ENCODE assay signal across 17 mouse cellular contexts in the genomic region with DNA sequence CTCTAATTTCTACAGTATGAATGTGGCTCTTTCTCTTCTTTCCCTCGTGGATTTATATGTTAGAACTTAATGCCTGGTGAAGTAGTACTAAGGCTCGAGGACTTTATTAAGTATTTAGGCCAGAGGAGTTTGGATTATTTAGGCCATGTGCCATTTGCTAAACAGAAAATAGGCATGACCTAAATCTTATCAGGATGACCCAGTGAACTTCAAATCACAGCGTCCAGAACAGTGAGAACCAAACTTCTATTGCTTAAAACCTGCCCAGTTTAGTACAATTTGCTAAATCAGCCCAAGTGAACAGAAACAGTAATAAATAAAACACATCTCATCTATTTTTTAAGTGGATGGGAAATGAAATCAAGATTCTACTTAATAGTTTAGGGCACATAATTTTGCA.
A peak's percentile ranks its signal among the peaks of the same experiment; 100 is the strongest.
DNase-seq lines count a peak whose midpoint lies in the region; TF ChIP-seq lines count a peak whose summit lies in the region.
"Had no signal": no experiment of that assay in that cellular context is flagged by ENCODE, and none has a peak within 500 bp of the region (broad histone marks: within the 10 kb centered on the region; RNA-seq: fewer than 3 reads in every experiment).

No protein-coding gene starts in this region.

- DNase-seq in liver, adult 2 months (ENCODE audit: extremely low read depth, low read depth, low spot score) = peak; percentile 82
- DNase-seq in liver = no peak
- DNase-seq in retina, postnatal 1 day = peak; percentile 1
- DNase-seq in retina, embryonic 14.5 days (ENCODE audit: low spot score) = no peak
- DNase-seq: adrenal gland, adult 2 months; adrenal gland, adult 8-10 months; adrenal gland, postnatal 10 days; adrenal gland, postnatal 14 days; adrenal gland, postnatal 25 days; adrenal gland, postnatal 36 days; B cell, adult 2 months; cerebellum, adult 11 months; cerebellum, adult 11-12 months; cerebellum, adult 18-20 months had no signal

- no peaks in the 10 kb centered on the region for H3K4me1 ChIP-seq in liver, adult 2 months (ENCODE audit: control insufficient read depth, insufficient read depth, low read length)

- TF ChIP-seq CTCF in liver, adult 2 months (IDR thresholded peaks at IDR 0.05; ENCODE audit: low read depth, low read length) = no peak

- no peak overlapping the region for H3K4me3 ChIP-seq in liver, adult 2 months (ENCODE audit: insufficient read depth, low read depth, low read length)

- WGBS in liver, adult 2 months = 39% methylated on average over 3 of the region's 3 CpGs

- TF ChIP-seq POLR2A in liver, adult 2 months (IDR thresholded peaks at IDR 0.05; ENCODE audit: extremely low read depth, insufficient read depth, low read length) = no peak

- H3K27me3 ChIP-seq in liver, adult 2 months (ENCODE audit: control insufficient read depth, insufficient read depth, low read length) = no peaks in the 10 kb centered on the region
- H3K27me3 ChIP-seq: CH12.LX, Patski had no signal

- no peaks in the 10 kb centered on the region for H3K79me2 ChIP-seq in liver, adult 2 months (ENCODE audit: control insufficient read depth, insufficient read depth, low read length)

- H3K9ac ChIP-seq in liver, adult 2 months (ENCODE audit: low read depth, low read length) = no peak overlapping the region

- H3K27ac ChIP-seq in liver, adult 2 months (replicated peaks; ENCODE audit: insufficient read depth, low read depth, low read length) = no peak overlapping the region

- no peaks in the 10 kb centered on the region for H3K36me3 ChIP-seq in liver, adult 2 months (ENCODE audit: control insufficient read depth, insufficient read depth, low read length)
- H3K36me3 ChIP-seq: G1E had no signal

Comparison
In these comparisons a context has a peak if more than half of its experiments do, and no peak if none do; other contexts are left out.
1. DNase-seq: peak in liver, adult 2 months (single experiment) and retina, postnatal 1 day (single experiment); none in liver (single experiment) and retina, embryonic 14.5 days (single experiment).